Mouse (Mus musculus) inflammation-experienced regulatory T-cells, adult 6 months (primary cell): ENCODE data around the gene Tpbgl. TPM values are rescaled to one million over a fixed set of nuclear protein-coding genes. Genes with fewer than 3 reads are reported as not detected.

Experiments used
- ATAC-seq: one replicate; pipeline ENCODE4 v1.8.0; 2017
- polyA plus RNA-seq, 3 experiments: library from polyadenylated mRNA; unstranded; fragments of 100-300 nt; shearing (Covaris generic); gene quantifications; one replicate each; pipeline ENCODE4 v1.2.1; 2017

Gene Tpbgl
- polyA plus RNA-seq, 3 experiments from 2014 or later: 0.72 TPM; not detected in 2

DNA sequence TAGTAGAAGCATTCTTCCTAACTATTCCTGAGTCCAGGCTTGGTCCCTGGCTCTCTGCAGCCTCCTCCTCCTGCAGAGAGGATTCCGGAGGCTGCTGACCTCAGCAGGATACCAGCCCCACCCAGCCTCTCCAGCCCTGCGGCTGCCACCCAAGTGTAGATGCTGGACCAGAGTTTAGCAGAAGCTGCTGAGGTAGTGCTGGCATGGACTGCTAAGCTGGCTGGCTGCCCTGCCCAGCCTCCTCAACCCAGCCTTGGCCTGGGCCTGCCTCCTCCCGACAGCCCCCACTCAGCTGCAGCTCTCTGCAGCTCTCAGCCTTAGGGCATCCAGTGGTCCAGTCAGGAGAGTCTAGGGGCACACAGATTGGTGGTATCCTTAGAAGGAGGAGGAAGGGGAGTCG lies 14.3 kb upstream of the Tpbgl start:
- no peak for ATAC-seq

DNA sequence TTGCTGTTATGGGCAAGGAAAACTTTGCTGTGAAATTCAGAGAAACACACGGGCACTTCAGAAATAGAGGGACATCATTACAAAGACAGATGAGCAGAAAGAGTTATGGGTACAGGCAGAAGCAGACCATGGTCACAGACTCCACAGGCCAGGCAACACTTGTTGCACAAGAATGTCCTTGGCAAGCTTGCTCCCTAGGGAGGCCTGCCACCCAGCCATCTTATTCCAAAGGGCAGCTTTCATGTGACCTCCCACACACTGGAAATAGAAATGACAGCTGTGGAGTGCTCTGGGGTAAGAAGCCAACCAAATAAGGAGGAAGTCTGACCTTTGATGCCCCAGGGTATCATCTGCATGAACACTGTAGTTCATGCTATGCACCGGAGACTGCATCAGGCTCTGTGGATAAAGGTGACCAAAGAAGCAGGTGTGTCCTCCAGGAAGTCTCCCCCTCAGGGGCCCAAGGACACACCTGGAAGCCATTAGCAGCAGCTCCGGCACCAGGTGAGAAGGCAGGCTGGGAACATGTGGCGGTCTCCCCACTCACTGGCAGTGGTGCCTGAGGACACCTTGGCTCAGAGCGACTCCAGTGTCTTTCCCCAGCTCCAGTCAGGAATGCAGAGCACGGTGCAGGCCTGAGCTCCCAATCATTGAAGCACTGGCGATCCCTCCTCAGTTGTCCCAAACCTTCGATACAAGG lies 7.2 kb upstream of the Tpbgl start:
- ATAC-seq: no peak

DNA sequence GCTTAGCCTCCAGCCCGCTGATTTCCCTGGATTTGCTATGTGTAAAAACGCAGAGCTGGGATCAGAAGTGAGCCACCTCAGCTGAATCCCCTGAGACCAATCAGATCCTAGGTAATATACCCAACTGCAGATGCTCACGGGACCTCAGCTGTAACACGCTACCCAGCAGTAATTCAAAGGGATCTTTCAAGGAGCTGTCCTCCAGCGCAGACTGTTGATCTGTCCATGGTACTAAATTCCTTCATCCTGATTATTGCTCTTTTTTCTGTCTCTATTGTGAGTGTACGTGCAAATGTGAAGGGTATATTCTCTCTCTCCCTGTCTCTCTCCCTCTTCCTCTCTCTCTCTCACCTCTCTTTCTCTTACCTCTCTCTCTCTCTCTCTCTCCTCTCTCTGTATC lies 5.4 kb upstream of the Tpbgl start:
- no peak for ATAC-seq

DNA sequence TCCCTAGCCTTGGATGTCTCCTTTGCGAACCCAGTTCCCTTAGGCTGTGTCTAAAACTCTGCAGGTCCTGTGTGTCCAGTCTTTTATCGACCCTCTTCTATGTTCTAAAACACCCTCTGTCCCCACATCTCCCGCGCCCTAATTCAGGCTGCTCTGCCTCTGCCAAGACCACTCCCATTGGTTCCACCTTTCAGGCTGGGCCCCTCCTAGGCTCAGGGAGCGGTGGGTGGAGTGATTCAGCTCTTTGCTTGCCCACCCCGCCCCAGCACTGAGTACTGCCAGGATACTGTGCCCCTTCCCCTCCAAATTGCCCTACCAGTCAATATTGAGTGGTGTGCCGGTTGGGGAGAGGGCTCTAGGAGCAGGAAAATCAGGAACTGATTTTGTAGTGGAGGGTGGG lies 463 bp upstream of the Tpbgl start:
- ATAC-seq: no peak

DNA sequence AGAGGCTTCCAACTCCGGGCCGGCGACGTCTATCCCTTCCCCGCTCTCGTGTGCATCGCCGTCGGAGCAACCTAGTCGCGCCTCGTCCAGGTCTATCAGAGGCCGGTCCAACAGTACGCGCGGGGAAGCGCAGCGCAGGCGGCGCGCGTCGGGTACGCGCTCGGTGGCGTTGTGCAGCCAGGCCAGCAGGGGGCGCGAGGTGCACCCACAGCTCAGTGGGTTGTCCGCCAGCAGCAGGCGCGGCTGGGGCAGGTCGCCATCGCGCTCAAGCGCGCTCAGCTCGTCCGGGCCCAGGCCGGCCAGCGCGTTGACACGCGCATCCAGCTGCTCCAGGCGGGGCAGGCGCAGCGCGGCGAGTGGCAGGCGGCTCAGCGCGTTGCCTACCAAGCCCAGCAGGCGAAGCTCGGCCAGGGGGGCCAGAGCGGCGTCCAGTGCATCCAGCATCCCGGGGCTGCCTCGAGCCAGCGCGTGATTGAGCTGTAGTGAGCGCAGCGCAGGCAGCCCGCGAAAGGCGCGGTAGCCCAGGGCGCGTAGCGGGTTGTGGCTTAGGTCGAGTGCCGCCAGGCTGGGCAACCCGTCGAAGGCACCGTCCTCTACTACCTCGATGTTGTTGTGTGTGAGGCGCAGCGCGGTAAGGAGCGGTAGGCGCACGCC lies 1.1 kb downstream of the Tpbgl start:
- peak; percentile 85 for ATAC-seq

DNA sequence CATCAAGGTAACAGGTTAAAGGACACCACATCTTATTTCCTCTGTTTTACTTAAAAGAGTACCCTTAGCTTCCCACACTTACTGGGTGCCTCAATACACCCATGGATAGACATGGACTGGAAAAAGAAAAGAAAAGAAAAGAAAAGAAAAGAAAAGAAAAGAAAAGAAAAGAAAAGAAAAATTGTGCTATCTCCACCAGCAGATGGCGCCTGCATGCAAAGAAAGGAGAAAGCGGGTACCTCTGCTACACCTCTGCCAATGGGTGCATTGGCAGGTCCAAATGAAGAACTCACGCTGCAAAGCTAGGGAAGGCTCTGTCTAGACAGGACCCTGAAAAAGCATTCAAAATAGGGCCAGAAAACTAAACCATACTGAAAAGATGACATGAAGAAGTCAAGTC lies 8.0 kb downstream of the Tpbgl start:
- peak; percentile 25 for ATAC-seq

DNA sequence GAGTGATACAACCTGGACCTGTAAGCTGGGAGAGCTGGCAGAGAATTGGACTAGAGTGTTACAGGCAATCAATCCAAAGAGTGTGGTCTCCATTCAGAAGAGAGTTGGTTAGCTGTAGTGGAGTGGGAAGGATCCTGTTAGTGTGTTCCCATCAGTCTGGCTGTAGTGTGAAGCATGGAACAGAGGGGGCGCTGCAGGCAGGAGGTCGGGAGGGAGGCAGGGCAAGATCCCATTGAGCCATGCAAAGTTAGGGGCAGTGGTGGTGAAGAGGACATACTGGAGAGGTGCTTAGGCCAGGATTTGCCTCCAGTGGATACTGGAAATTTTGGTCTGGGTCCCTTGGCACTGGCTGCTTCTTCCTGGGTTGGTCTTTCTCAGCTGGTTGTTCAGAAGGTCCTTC lies 8.6 kb downstream of the Tpbgl start:
- no peak for ATAC-seq

DNA sequence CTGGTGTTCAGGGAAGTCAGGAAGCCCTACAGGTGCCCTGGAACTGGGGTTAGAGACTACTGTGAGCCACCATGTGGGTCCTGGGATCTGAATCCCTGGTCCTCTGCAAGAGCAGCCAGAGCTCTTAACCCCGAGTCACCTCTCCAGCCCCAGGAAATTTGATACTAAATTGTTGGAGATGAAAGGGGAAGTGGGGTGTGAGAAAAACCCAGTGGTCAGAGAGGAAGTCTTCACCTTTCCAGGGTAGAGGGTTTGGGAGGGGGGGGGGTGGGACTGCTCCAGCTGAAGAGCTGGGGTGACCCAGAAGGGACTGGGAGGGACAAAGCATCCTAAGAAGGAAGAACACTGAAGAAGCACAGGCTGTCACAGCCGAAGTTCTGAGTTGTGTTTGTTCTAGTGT lies 19.3 kb downstream of the Tpbgl start:
- ATAC-seq: no peak

DNA sequence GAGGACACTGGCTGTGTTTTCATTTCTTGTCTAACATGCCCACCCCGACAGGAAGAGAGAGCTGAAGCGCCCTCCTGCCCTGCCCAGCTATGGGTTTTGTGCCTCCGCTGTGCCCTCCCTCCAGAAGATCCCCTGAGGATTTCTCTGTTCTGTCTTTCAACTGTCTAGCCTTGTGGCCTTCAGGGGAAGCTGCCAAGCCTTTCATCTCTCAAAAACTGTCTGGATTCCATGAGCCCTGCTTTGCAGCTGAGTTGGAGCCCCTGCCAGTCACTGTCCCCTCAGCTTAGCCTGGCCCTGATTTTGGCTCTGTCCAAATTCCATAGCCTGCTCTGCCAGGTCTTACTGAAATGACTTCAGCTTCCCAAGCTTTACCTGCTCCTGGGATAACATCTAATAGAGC lies 20.1 kb downstream of the Tpbgl start:
- no peak for ATAC-seq

DNA sequence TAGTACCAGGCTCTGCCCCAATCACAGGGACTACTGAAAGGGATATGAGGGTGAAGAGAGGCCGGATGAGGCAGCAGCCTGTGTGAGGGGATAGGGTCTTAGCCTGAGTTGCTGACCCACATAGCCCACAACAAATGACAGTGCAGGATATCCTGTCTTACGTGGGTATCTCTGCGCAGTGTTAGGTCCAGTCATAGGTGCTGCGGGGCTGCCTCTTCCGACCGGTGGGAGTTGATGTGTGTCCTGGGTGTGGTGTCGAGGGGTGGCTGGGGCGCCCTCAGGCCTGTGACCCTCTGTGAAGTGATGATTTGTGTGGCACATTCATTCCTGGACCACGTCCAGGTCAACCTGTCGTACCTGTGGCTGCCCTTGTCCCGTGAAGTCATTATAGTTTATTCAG lies 20.6 kb downstream of the Tpbgl start:
- no peak for ATAC-seq

DNA sequence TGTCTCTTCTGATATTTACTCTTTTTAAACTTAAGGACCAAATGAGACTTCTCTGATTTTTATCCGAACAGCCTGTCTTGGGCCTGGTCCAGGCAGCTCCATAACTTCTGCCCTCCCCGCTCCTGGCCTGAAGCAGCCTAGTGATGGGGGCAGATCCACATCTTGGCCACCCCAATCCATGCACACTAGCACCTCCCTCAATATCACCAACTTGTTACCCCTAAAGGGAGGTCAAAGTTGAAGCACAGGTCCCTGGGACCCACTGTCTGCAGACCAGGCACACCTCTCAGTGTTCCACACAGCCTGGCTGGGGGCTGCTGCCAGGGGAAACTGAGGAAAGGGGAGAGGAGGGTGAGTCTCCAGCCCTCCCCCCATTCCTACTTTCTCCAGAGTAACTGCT lies 21.8 kb downstream of the Tpbgl start:
- ATAC-seq: no peak

DNA sequence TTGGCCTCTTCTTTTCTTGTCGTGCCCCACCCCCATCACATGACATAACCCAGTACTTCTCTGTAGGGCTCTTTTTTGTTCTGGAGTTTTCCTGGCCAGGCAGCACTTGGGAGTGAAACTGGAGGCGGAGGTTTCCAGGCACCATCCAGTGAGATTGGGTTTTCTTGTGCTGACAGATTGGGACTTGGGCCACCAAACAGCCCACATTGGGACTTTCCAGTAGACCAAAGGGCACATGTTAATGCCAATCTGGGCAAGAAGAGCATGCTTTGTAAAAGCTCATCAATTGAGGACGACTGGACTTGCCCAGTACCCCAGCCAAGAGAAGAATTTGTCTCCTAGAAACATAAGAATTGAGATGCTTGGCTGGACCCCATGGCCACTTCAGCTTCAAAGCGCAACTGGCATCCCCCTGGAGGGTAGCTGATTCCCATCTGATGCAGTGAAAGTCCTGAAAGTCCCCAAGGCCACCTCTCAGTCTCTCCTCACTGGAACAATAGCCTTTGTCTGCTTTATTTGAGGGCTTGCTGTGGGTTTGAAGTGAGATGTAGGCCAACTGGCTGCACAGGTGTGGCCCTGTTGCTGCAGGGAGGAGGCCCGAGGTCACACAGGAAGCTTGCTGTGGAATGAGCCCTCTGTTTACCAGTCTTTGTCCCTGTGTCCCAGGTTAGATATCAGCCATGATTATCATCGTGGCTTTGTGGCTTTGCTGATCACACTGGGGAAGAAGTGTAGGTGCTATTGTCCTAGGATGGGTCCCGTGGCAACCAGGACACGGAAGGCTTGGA lies 22.8 kb downstream of the Tpbgl start:
- no peak for ATAC-seq

DNA sequence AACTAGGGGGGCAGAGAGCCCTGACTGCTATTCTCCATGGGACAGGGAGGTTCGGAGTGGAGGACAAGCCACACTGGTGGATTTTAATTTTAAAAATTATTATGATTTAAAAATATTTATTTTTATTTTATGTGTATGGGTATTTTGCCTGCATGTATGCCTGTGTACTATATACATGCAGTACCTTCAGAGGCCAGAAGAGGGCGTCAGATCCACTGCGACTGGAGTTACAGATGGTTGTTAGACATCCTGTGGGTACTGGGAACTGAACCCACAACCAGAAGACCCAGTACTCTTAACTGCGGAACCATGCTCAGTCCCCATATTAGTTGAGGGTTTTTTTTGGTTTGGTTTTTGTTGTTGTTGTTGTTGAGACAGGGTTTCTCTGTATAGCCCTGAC lies 28.2 kb downstream of the Tpbgl start:
- no peak for ATAC-seq

DNA sequence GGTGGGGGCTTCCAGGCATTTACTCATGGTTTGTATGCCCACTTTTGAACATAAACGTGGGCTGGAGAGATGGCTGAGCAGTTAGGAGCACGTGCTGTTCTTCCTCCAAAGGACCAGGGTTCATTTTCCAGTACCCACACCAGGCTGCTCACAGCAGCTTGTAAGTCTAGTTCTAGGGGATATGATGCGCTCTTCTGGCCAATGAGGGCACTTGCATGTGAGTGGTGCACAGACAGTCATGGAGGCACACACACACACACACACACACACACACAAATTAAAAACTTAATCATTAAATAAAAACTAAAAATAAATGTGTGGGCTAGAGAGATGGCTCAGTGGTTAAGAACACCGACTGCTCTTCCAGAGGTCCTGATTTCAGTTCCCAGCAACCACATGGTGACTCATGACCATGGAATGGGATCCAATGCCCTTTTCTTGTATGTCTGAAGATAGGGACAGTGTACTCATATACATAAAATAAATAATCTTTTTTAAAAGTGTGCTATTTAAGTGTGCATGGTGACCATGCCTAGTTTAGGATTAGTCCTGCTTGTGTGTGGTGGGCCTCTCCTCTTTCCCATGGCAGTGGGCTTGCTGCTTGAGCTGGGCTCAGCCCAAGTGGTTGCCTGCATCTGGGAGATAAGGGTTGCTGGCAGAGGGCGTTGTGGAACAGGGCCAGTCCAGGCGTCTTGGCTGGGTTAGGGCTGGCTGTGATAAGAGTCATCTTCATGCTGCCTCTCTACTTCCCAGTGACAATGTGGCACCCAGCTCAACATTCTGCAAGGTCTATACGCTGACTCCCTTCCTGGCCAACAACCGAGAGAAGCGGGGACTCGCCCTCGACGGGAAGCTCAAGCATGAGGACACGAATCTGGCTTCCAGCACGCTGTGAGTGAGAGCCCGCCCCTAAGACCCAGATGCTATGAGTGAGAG lies 32.8 kb downstream of the Tpbgl start:
- ATAC-seq: no peak

DNA sequence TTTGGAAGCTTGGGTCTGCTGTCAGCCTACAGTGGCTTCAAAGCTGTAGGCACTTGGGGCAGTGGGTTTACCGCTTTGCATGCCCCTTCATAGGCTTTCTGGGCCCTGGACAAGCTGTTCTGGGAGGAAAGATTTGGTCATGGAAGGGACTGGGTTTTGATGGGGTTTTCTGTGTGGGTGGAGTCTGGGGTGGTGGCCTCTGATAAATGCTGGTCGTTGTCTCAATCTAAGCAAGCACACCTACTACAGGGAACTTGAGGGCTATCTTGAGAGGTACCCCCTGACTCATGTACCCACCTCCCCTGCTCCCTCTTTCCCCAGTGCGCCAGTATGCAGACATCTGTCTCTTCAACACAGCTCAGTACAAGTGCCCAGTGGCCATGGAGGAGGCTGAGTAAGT lies 34.2 kb downstream of the Tpbgl start:
- ATAC-seq: no peak

DNA sequence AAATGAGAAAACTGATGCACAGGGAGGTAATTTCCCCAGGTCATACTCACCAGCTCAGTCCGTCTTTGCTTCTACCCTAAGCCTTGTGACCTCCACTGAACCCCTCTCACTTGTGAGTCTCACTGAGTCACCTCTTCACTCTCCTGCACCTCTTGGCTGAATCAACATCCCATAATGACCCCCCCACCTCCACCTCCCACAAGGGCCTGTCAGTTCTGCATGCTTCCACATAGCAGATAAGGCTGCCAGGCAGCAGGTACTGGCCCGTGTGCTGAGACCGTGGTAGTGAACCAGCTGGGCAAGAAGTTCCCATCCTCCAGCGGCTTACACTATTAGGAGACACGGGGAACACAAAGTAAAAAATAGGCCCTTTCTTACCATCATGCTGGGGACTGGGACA lies 36.3 kb downstream of the Tpbgl start:
- ATAC-seq: no peak

DNA sequence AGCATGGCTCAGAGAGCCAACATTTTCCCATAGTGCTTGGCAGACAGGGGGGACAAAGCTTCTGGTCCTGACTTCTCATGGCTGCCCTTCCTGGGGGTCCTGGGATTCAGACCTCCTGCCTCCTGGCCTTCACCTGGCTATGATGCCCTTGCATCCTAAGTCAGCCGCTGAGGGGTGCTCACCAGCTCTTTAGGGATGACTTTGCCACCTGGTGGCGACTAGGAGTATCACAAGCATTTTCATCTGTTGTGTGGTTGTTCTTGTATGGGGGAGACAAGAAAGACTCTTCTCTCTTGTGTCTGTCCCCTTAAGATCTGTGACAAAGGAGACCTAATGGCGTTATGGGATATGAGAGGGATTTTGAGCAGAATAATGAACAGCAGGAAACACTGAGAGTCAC lies 36.8 kb downstream of the Tpbgl start:
- ATAC-seq: no peak

DNA sequence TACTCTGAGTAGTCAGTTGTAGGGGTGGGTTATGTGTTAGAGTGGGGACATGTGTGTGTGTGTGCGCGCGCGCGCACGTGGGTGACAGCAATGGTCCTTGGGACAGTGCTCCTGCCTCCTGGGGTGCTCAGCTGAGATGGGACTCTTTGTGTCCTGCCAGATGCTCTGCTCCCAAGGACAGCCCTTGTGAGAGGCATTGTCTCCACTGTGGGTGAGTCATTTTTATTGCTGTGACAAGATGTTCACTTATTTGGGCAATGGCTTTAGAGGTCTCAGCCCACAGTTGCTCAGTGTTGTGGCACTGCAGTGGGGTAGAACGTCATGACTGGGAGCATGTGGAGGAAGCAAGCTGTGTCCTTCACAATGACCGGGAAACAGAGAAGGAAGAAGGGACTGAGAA lies 40.9 kb downstream of the Tpbgl start:
- ATAC-seq: no peak

DNA sequence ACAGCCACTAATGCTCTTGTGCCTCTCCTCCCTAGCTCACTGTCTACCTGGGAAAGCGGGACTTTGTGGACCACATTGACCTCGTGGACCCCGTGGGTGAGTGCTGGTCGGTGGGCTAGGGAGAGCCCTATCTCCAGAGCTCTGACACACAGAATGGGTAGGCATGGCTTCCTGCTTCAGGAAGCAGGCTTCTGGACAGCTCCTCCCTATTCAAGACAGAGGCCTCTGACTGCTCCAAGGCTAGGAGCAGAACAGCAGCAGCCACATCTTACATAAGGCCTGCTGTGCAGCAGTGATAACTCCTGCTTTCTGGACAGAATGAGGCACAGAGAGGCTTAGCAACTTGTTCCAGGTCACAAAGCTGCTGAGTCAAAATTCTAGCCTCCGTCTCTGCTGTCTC lies 43.3 kb downstream of the Tpbgl start:
- ATAC-seq: no peak

DNA sequence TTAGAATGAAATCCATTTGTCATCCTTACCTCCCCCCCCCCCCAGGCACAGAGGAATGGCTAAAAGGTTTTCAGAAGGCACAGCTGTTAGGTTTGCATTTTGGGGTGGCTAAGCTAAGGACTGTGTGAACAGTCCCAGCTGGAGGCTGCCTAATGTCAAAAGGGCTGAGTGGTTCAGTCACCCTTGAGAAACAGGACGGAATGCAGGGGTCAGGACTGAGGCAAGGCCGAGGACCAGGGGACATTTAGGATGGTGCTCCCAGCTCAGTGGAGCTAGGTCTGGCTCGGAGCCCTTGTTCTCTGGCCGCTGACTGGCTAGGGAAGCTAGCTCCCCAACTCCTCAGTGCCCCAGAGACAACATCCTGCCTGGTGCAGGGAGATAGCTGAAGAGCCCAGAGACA lies 44.0 kb downstream of the Tpbgl start:
- ATAC-seq: no peak

DNA sequence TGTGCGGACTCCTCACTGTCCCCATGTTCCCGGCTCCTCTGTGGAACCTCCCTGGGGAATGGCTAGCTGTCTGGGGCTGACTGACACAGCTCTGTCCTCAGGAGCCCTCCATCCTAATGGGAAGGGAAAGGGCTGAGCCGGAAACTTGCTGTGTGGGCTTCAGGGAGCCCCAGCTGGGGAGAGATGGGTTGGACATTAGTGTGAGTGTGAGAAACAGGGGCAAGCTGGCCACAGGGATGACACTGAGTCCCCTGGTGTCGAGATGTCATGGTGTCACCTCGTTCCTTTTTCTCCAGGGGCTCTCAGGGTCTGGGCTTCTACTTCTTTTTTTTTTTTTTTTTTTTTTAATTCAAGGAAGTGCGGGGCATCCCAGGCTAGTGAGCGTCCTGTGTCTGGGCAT lies 44.6 kb downstream of the Tpbgl start:
- no peak for ATAC-seq

DNA sequence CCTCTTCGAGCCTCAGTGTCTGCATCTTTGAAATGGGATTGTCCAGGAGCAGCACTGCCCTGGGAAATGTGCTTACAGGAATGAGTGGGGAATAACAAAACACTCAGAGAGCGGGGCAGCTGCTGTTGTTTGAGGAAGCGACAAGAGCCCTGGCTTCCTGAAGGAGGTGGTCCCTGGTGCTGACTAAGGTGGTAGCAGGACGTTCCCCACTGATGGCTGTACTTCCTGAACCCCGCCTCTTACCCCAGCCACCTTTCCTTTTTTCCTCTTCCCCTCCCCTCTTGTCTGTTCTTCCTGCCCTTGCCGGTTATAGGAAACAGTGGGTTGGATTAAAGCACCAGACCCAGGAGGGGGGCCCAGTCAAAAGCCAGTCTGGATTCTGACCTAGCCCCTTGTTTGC lies 46.7 kb downstream of the Tpbgl start:
- ATAC-seq: no peak
